Mouse (Mus musculus) testis, adult 2 months (tissue): Measurements from ENCODE around the gene Ift43.

Experiments used
- CTCF ChIP-seq: fragments of 200-500 bp; IDR thresholded peaks from 2 replicates; pipeline ENCODE4 v1.5.1; 2012; ENCODE audit warnings: low read depth, mild to moderate bottlenecking, inconsistent platforms, low read length, moderate library complexity; ENCODE audit not compliant: control insufficient read depth, insufficient read depth, insufficient replicate concordance
- POLR2A ChIP-seq: fragments of 200-500 bp; IDR thresholded peaks from 2 replicates; pipeline ENCODE4 v1.6.1; 2012; ENCODE audit warnings: low read depth, mild to moderate bottlenecking, inconsistent platforms, low read length, moderate library complexity; ENCODE audit not compliant: control insufficient read depth

GRCm38 (mm10) chr12:86146246-86146645 is 63.9 kb downstream of the Ift43 start:
- TF ChIP-seq POLR2A (no peak), CTCF (no peak)
